Mouse (Mus musculus): Measurements from ENCODE around the gene Myo5a.

Myo5a gene

DNA sequence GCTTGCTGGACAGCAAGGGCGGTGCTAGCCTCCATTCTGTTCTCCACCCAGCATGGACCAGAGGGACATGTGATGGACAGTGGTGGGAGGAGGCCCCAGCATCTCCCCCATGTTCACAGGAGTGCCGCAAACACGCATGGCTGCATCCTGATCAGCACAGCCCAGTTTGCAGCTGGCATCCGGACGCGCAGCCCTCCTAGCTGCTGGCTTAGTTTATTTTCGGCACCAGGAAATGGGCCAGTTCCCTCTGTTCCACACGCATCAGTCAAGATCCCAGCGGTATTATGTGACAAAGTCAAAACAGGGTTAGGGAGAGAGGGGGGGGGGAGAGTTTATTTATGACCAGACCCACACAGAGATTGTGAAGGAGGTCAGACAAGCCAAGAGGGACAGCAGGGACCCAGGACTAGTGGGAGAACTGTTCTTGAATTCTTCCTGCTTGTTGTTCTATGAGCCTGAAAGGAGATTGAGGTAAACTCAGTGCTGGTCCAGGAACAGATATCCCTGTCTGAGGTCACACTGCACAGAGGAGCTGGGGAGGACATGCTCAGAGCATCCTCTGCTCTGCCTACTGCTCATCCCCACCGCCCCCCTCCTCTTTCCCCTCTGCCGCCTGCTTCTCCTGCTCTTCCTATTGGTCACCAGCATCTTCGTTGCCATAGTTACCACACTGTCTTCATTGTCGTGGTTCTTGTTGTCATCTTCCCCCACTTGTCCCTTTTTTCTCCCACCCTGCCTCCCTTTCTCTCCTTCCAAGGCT lies 183.6 kb downstream of the Myo5a start:
- 23% methylated on average over 13 of the region's 13 CpGs for WGBS

DNA sequence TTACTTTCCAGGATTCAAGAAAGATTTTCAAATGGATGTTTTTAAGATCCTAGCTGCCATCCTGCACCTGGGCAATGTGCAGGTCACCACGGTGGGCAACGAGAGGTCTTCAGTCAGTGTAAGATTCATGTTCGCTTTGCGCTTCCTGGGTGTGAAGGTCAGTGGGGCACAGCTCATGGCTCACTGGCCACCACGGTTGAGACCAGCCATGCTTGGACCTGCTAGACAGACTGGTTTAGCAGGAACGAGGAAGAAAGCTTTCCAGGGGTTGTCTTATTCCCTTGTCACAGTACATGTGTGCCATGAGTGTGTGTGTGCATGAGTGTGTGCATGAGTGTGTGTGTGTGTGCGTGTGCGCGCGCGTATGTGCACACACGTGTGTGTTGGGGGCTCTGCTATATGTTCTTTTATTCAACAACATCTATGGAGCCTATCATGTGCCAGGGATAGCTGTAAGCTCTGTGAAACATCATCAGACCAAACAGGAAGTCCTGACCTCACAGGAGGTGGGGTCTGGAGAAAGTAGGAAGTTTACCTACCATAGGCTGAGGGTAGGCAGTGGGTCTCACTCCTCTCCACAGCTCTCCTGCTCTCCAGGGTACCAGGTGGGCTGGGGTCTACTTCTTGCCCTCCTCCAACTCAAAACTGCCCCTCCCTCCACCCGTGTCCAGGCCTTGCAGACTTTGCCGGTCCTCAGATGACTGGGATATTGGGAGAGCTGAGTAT lies 185.2 kb downstream of the Myo5a start:
- 86% methylated on average over 14 of the region's 14 CpGs for WGBS

DNA sequence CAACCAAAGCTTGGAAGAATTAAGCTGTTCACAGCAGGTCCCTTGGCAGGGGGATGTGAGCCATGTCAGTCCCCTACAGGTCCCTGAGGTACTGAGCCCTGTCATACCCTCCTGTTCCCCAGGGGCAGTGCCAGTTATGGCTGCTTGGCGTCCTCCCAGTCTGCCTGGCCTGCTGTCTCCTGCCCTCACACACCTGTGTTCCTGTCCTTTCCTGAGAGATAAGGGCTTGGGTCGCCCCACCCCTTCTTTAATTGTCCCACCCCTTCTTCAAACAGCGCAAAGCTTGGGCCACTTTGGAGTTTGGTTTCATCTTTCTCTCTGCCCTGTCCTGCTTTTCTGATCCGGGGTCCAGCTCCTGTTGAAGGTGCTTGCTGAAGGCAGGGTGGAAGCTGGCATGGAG lies 188.0 kb downstream of the Myo5a start:
- 86% methylated on average over 4 of the region's 4 CpGs for WGBS

DNA sequence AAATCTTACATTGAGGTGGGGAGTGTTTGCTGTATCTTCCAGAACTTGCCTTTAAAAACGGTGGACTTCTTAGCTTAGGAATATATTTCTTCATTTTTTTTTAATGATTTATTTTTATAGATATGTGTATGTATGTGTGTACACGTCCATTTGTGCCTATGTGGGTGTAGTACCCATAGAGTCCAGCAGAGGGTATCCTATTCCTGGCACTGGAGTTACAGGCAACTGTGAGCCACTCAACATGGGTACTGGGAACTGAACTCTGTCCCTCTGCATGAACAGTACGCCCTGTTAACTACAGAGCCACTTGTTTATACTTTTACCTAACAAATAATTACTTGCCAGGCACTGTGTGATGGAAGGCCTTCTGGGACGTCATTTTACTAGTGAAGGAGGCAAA lies 188.8 kb downstream of the Myo5a start:
- 92% methylated on average over 4 of the region's 4 CpGs for WGBS

DNA sequence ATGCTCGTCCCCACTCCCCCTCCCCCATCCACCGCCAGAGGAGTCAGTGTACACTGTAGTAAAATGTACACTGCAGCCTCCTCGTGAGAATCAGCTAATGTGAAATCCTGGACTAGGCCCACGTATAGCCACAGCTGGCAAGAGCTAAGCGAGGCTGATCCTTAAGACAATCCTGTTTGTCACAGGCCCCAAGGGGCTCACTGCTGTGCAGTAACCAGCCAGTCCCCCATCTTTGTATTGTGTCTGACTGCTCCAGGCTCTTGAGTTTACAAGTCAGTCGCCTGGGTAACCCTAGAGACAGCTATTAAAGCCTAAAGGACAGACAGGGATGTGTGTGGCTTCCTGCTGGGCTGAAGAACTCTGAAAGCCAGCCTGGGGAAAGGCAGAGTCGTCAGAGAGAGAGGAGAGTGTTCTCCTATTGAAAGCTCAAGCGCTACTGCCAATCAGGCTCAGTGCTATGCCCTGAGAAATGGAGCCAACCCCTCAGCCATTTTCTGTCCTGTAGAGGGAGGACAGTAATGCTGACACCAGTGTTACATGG lies 190.6 kb downstream of the Myo5a start:
- 21% methylated on average over 8 of the region's 8 CpGs for WGBS

DNA sequence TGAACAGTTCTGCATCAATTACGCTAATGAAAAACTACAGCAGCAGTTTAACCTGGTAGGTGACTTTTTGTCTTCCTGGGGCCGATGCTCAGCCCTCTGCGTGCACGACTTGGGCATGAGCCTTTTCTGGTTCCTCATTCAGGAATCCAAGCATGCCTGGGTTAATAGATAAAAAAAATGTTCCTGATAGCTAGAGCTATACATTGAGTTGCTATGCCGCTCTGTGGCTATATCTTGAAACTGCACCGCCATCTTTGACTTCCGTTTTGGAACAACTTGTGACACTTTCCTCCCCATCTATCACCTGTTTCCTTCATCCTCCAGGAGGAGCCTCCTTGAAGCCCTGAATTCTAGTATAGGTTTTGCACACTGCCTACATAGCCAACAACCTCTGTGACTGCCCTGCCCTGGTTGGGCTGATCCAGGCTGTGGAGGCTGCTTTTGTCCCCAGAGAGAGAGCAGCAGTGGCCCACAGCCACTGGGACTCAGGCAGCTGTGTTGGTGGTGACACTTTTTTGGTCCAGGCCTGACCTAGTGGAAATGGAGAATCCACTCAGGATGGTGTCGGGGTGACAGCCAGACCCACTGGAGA lies 191.5 kb downstream of the Myo5a start:
- 48% methylated on average over 8 of the region's 8 CpGs for WGBS

DNA sequence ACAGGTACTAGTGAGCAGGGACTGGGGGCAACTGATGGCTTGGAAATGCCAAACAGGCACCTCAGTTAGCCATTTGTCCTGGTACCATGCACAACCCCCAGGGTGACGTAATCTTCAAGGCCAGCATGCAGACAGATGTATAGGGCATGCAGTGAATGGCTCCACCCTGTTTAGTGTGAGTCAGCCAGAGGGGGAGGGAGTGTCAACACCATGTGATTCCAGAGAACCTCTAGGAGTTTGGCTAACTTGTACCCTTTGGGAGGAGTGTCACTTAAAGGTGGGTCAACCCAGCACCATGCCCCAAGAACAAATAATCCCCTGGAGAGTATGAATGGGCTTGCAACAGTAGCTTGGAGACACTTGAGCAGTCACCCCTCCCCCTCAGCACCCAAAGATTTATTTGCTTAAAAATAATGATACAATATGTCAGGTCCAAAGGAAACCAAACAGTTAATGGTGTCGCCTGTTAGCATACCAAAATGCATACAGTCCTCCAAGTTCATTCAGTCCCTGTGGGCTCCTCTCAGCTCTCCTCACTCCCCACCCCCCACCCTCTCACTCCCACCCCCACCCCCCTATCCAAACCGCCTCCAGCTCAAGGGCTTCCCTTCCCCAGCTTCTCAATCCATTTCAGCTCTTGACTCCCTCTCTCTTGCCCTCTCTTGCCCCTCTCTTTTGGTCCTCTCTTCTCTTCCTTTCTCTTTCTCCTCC lies 193.3 kb downstream of the Myo5a start:
- WGBS: 62% methylated on average over 3 of the region's 3 CpGs

DNA sequence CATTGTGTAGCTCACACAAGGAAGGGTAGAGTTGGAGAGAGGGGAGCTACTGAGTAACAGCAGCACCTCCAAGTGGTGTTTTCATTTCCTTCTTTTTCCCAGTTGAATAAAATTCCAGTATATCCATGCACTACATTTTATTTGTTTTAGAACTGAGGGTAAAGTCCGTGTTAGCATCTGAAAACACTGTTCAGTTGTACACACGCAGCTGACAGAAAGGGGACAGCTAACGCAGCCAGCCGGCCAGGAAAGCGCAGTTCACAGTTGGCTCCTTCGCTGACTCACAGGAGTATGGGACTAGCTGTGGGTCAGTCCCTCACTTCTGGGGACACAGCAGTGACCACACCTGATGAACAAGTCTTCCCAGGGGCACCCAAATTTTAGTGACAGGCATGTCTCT lies 196.3 kb downstream of the Myo5a start:
- 84% methylated on average over 6 of the region's 6 CpGs for WGBS

DNA sequence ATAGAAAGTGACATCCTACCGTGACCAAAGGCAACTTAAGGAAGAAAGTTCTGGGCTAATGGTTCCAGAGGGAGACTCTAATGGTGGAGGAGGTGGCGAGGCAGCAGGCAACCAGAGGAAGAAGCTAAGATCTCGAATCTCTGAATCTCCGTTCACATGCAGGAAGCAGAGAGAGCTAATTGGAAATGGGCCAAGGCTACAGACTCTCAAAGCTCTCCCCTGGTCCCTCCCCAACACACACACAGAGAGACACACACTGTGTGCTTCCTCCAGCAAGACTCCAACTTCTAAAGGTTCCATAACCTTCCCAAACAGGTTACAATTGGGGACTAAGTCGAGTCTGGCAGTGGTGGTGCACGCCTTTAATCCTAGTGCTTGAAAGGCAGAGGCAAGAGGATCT lies 199.6 kb downstream of the Myo5a start:
- WGBS: 68% methylated on average over 6 of the region's 6 CpGs

DNA sequence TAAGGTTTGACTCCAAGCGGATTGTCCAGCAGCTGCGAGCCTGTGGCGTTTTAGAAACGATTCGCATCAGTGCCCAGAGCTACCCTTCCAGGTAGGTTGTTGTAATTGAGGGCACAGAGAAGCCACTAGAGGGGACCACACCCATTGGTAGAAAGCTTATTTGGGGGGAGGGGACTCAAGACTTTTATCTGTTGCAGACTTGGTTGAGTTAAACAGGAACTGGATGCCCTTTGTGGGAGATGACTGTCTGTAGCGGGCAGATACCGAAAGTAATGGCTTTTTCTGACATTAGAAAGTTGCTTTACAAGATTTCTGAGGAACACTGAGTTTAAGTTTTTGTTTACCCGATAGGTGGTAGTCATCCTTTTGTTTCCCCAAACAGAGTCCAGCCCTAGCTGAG lies 200.7 kb downstream of the Myo5a start:
- WGBS: 95% methylated on average over 8 of the region's 8 CpGs
